Mouse (Mus musculus): ENCODE measurements at regions not wholly inside any gene's neighbourhood (a gene's known extent, or its start where the extent isn't known, plus 50 kb on each side); places are given as distances from the start of the nearest gene placed in this dataset.

DNA sequence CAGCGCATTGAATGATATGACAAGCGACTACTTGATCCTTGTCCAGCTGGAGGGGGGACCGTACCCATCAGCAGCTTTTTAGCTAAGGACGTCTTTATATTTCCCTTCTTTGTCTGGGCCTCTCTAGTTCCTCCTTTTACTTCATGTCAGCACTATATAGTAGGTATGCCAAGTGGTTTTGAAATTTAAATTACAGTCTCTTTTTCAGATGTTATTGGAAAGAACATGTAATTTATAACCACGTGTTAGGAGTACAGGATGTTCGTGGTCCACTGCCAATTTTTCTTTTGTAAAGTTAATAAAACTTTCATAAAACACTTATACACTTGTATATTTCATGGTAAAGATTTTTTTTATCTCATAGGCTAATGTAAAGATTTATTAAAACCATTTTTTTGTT, 426.5 kb downstream of the Insc start:
- in situ Hi-C loops (cut with MboI; ENCODE audit: low sequenced_read_pairs): no loop called here

DNA sequence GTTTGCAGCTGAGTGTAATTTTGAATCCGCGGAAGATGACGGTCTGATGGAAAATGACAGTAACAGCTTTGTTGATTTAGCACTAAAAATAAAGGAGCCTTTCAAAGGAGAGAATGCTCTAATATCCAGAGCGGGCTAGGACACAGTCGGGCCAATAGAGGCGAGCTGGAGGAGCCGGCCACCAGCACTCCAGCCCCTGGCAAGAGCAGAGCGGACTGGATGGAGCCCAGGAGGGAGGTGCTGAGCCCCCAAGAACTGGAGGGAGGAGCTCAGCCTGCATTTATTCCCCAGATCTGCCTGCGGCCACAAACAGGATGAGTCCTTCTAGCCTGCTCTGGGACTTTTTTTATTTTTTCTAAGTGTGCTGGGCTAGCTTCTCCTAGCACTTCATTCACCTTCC, 426.9 kb downstream of the Insc start:
- in situ Hi-C loops (cut with MboI; ENCODE audit: low sequenced_read_pairs): no loop called here

DNA sequence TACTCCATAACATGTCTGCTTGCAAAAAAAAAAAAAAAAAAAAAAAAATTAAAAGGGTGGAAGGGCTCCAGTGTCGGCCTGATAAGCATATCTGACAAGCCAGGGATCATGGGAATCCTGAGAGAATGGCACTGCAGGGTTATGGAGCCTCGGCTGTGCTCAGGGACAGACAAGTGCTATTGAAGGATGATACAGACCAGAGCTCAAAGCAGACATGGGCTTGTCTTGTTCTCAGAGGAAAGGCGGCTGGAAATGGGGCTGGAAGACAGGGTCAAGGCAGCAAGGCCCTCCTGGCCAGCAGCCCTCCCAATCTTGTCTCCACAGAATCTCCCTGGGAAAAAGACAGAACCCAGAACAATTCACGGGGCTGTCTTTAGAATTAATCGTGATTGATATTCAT, 449.0 kb downstream of the Insc start:
- in situ Hi-C loops (cut with MboI; ENCODE audit: low sequenced_read_pairs): no loop called here

DNA sequence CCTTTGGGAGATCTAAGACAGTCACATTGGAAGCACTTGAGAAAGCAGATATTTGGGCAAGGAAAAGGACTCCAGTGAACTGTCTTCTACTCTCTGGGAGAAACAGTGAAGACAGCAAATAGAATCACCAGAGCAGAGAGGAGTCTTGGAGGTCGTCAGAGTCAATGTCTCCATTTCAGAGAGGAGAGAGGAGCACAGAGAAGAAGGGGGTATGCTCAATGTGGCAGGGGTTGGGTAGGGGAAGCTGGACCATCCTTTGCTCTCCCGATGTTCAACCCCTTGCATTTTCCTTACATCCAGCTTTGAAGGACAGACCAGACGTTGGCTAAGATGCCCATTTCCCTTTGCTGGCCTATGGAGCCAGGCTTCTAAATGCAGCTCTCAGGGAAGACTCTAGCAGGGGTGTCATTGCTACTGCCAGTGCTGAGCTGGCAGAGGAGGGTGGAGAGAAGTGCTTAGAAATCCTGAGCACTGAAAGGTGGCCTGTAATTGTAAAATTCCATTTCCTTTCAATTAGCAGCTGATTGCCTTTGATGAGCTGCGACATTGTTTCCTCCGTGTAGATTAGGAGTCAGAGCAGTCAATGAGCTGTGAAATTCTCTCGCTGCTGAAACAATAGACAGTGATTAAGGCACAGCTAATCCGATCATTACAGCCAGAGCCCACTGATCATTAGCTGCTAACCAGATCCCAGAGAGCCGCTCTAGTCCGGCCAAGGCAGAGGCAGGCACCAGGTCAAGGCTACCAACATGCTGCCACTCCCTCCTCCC, 449.7 kb downstream of the Insc start:
- in situ Hi-C loops (cut with MboI; ENCODE audit: low sequenced_read_pairs): no loop called here

DNA sequence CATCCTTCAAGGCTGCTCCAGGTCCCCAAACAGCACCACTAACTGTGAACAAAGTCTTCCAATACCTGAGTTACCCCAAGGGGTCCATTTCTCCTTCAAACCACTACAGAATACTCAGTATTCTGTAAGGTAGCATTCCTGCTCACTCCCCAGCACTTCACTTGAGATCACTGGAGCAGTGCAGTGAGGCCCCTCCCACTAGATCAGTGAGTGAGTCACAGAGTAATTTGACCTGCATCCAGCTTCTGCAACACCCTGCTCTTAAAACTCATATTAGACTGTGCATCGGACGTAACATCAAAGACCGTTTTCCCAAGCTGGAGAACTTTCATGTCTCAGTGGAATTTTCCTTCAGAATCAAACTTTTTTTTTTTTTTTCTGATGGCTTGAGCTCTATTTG, 461.4 kb downstream of the Insc start:
- in situ Hi-C loops (cut with MboI; ENCODE audit: low sequenced_read_pairs): no loop called here

DNA sequence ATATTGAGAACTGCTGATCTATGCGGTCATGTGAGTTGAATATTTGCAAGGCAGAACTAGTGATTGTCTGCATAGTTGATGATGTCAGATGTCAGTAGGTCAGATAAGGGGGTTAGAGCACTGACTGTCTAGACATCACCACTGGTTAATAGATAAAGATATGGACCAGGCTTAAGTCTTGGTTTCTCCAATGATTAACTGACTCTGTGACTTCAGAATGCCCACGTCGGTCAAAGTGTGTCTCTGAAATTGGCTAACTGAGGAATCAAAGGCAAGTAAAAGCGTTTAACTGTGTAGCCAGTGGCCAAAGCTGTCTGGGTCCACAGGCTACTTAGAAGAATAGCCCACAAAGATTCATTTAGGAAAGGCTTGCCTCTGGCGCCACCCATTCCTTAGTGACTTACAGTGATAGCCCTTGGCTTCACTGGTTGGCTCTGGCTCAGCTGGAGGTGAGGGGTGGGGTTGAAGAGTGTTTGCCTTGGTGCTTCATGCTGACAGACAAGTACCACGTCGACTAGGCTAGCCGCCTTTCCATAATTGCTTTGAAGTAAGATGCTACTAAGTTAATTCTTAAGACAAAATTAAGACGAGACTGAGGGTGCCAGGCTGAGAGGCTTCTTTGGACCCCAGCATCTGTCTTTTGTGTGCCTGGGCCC, 463.1 kb downstream of the Insc start:
- in situ Hi-C loops (cut with MboI; ENCODE audit: low sequenced_read_pairs): no loop called here

DNA sequence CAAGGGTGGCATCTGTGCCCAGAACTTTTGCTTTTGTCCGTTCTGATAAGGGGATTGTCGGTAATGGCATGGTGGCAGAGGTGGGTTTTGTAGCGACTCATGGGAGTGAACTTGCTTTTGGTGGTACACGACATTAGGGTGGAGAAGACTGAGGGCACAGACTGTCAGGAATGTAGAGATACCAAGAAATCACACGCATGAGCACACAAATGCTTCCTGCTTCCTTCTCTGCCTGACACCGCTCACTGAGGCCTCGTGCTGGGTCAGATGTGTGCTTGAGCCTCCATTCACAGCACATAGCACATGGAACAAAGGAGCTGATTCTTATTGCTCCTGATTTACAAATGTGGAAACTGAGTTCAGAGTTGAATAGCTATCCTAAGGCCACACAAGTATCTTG, 465.3 kb downstream of the Insc start:
- in situ Hi-C loops (cut with MboI; ENCODE audit: low sequenced_read_pairs): no loop called here

DNA sequence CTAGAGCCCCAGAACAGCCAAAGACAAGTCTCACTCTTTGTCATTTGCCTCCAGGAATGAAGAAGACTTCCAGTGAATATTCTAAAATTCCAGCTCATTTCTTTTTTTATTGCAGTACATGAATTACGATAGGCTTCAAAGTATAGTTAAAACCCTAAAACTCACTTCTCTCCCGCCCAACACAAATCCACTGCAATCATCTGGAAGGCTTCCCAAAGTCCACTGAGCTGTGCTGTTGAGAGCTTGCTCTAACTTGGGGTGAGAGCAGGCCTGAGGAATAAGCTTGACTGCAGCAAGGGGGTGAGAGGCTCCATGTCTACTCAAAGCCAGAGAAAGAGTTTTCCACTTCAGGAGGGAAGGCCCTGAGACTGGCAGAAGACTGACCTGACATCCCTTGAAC, 466.5 kb downstream of the Insc start:
- in situ Hi-C loops (cut with MboI; ENCODE audit: low sequenced_read_pairs): no loop called here

DNA sequence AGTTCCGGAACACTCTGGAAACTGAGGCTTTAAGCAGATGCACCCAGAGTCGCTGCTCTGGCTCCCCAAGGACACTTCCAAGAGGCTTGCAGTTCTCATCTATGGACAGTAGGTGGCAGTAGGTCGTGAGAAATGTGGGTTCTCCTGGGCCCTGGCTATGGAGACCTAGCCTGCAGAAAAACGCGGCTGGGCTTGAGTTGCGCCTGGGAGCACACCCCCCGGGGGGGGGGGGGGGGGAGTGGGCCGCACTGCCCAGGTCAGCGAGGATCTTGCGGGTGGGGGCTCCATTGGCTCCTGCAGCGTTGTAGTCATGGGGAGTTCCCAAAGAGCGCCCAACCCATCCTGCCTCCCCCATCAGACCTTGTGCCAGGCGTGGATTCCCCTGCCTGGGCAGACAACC, 473.3 kb downstream of the Insc start:
- in situ Hi-C loops (cut with MboI; ENCODE audit: low sequenced_read_pairs): no loop called here

DNA sequence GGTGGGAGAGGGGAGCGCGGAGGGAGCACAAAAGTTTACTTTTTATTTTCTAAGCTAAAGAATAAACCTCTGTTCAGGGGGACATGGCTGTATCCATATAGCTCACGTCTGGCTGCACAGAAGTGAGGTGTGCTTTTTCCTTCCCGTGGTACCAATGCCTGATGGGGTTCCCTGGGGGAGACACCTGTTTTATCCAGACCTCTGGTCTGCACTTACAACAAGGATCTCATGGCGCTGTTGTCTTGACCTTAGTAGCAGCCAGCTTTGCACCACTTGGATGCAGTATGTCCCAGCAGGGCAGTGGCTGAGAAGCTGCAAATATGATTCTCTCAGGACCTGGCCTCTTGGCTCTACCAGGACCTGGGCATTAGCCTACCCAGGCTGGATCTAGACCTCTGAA, 473.8 kb downstream of the Insc start:
- in situ Hi-C loops (cut with MboI; ENCODE audit: low sequenced_read_pairs): no loop called here

DNA sequence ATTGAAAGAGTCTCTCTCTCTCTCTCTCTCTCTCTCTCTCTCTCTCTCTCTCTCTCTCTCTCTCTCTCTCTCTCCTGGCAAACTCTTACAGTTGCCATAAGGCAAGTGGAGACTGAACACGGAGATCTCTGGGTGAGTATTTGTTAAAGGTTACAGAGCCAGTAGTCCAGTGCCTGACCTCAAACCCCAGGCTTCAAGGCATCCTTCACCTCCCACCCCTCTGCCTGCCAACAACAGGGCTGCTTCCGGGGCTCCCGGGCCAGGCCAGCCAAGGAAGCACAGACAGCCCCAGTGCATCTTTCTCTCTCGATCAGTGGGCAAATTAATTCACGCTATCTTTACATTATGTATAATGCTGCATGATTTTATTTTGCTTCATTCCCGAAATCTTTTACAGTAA, 474.2 kb downstream of the Insc start:
- in situ Hi-C loops (cut with MboI; ENCODE audit: low sequenced_read_pairs): no loop called here

DNA sequence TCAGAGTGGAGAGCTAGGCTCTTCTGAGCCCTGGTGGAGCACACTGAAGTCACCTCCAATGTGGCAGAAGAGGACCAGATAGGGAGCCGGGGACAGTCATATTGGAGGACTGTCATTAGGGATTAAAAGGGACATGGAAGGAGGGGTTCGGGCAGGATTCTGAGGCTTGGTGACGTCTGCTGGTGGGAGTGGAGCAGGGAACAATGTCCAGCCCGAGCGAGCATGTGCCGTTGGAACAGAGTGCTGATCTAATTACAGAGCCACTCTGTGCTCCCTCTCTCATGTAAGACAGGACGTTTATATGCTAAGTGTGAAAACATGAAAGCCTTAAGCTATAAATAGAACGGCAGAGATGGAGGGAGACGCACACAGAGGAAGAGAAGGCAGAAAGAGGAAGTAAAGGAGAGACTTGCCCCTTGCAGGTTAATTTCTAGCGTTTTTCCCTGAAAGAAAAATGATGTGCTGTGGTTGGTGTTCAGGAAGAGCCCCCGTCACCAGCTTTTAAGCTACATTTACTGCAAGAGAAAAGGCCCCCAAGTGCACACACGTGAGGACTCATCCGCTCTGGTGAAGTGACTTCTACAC, 475.2 kb downstream of the Insc start:
- in situ Hi-C loops (cut with MboI; ENCODE audit: low sequenced_read_pairs): no loop called here

DNA sequence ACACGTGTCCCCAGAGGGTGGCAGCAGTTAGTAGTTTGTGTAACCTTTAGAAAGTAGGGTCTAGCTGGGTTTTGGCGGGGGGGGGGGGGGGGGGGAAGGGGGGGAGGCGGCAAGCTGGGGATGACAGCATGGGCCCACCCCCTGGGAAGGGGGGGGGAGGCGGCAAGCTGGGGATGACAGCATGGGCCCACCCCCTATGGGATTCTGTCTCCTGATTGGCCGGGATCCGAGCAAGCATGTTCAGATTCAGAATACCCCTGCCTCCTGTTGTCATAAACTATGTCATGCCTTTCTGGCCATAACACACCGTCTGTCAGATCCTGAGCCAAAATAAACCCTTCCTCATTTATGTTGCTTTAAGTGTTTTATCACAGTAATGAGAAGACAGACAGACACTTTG, 479.1 kb downstream of the Insc start:
- in situ Hi-C loops (cut with MboI; ENCODE audit: low sequenced_read_pairs): no loop called here

DNA sequence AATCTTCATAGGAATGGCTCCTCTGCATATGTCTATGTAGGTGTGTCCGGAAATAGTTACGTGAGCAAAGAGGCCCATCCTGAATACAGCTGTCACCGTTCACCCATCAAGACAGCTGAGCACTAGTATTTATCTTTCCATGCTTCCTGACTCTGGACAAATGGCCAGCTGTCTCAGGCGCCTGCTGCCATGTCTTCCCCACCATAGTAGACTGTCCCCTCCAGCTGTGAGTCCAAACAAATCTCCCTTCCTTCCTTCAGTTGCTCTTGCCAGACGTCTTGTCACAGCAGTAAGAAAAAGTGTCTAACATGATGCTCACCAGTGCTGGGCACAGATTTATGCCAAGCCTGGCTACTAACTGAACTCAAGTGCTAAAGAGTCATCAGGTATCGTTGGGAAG, 487.0 kb downstream of the Insc start:
- in situ Hi-C loops (cut with MboI; ENCODE audit: low sequenced_read_pairs): no loop called here

DNA sequence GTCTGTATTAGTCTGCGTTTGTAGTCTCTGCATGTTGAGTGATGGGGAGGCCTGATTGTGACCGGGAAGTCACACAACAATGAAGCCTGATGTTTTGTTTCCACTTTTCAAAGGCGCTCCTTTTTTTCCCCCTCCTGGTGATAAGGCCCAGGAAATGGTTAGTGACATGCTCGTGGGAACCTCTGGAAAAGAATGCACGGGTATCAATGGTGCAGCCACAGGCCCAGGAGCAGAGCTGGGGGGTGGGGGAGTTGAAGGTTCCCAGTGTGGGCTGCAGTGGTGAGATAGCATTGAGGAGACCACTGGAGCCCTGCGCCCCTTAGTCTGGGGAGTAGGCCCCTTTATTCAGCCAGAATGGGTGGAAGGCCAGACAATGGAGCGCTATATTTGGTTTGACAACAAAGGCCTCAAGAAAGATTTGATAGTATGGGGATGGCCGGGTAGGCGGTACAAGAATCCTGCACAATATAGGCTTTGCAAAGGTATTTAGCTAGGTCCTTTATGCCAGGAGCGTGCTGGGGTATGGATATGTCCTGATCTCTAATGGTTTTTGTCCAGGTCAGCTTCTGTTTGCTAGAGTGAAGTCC, 490.4 kb downstream of the Insc start:
- in situ Hi-C loops (cut with MboI; ENCODE audit: low sequenced_read_pairs): no loop called here

DNA sequence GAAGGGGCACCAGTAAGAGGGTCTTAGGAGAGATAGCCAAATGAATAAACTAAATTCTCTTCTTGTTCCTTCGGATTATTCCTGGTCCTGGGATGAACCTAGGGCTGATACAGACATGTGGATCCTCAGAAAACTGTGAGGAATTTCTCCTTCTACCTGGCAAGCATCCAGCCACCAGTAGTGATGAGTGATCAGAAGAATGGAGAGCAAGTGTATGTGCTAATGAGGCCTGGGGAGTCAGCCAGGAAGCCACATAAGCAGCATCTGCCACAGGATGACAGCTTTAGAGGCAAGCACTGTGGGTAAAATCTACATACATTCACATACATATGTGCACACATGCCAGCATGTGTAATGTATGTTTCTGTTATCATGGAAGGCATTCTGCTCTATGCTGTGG, 493.6 kb downstream of the Insc start:
- in situ Hi-C loops (cut with MboI; ENCODE audit: low sequenced_read_pairs): no loop called here

DNA sequence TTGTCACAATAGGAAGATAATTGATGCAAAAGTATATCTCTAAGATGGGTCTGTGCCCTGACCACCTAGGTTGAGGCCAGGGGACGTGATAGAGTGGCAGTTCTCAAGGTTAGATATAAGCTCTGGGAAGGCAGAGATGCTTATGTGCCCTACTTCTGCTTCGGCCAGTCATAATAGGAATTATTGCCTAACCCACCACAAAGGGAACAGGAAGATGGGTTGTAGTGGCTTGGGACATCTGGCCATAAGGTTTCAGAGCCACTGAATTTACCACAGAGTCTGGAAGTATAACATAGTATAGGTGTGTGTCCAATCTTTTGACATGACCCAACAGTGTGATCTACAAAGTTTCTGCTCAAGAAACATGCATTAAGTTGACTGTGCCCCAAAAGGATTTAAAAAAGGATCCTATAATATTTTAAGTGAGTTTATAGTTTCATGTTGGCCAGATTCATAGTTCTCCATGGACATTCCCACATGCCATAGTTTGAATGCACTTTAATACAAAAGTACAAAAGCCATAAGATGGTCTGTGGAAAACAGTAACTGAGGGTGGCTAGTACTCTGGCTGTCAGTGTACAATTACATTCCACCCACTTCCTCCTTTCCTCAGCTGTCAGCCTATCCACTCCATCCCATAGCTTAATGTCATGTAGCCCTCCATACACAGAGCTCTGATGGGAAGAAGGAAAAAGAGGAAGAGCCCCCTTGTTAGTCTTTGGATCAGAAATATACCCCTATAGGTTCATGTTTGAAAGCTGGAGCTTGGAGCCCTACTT, 508.3 kb downstream of the Insc start:
- in situ Hi-C loops (cut with MboI; ENCODE audit: low sequenced_read_pairs): no loop called here

DNA sequence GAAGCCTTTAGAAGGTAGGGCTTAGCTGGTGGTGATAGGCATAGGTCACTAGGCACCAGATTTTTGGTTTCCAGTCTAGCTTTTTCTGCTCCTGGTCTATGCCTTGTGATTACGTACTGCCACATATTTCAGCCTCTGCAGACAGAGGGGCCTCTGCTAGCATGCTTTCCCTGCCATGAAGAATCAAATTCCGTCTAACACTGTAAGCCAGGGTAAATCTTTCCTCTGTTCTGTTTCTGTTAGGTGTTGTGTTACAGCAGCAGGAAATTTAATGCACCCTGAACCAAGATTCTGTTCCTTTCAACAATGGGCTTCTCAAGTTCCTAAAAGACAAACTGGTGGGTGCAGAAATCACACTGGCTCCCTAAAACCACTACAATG, 508.9 kb downstream of the Insc start:
- in situ Hi-C loops (cut with MboI; ENCODE audit: low sequenced_read_pairs): no loop called here

DNA sequence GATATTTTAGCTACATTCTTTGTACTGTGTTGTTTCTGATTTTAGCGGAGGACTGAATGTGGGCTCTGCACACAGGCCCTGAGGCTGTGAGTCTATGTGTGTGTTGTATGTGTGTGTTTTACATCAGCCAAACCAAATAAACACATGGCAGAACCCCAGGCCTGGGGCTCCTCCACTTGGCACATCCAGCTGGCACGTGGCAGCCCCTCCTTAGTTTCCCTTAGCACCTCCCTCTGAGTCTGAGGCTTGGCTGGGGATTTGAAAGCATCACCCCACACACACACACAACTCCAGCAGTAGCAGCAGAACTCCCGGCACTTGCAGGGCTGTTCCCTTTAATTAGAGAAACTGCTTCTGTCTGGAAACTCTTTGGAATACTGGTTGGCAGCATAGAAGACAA, 515.1 kb downstream of the Insc start:
- in situ Hi-C loops (cut with MboI; ENCODE audit: low sequenced_read_pairs): no loop called here

DNA sequence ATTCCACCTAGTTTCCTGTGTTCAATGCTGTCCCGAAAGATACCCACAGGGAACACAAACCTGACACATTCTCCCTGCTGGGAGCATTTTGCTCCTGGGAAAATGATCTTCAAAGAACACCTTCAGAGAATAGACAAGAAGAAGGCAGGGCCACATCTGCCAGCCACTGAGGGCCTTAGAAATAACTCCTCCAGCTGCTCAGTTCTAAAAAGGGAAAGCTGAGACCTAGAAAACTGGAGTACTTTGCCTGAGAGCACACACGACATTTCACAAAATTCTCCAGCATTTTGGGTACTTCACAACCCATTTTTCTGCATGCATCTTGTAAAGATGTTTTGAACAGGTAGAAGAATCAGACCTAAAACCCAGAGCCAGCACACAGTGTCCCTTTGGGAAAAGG, 519.6 kb downstream of the Insc start:
- in situ Hi-C loops (cut with MboI; ENCODE audit: low sequenced_read_pairs): no loop called here

DNA sequence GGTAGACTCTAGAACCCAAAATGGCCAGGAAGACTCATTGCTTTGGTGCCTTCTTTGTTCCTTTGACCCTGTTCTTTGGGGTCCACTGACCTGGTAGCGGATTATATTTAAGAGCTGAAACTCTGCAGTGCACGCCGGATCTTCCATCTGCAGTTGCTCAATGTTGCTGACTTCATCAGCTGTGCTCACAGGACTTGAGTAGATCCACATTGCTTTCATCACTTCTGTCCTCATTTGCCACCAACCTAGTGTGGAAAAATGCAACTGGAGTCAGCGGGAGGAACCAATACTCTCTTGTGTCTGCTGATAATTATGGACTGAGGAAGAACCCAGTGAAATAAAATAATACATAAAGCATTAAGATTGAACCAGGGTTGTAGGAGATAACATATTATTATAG, 522.6 kb downstream of the Insc start:
- in situ Hi-C loops (cut with MboI; ENCODE audit: low sequenced_read_pairs): no loop called here

Data from CH12F3 (cell line).